Mouse (Mus musculus) kidney, adult 2 months (tissue): ENCODE data around the gene Ypel2. TPM values are rescaled to one million over a fixed set of nuclear protein-coding genes. Genes with fewer than 3 reads are reported as not detected.

ENCODE experiments used
- DNase-seq: peaks from one replicate; pipeline ENCODE4 v3.0.0; 2021
- H3K27ac ChIP-seq: fragments of 200-500 bp; 2 replicates; pipeline ENCODE4 v1.5.1; 2012; ENCODE audit warnings: low read depth, low read length, control low read depth, inconsistent platforms; ENCODE audit not compliant: insufficient read depth
- H3K27me3 ChIP-seq: fragments of 200-500 bp; replicated peaks from 2 replicates; pipeline ENCODE4 v1.6.1; 2012; ENCODE audit warnings: mild to moderate bottlenecking, moderate library complexity, low read length, inconsistent platforms; ENCODE audit not compliant: control insufficient read depth, insufficient read depth
- H3K36me3 ChIP-seq: fragments of 200-500 bp; 2 replicates; pipeline ENCODE4 v1.6.1; 2012; ENCODE audit warnings: mild to moderate bottlenecking, moderate library complexity, low read length, inconsistent platforms; ENCODE audit not compliant: control insufficient read depth, insufficient read depth
- H3K4me1 ChIP-seq: fragments of 200-500 bp; 2 replicates; pipeline ENCODE4 v1.6.1; 2011; ENCODE audit warnings: low read length; ENCODE audit not compliant: control insufficient read depth, insufficient read depth
- H3K4me3 ChIP-seq: fragments of 200-500 bp; 2 replicates; pipeline ENCODE4 v1.5.1; 2011; ENCODE audit warnings: mild to moderate bottlenecking, low read depth, low read length, control low read depth; ENCODE audit not compliant: insufficient read depth
- CTCF ChIP-seq: fragments of 200-500 bp; conservative IDR thresholded peaks from 2 replicates; pipeline ENCODE4 v1.5.1; 2011; ENCODE audit warnings: low read depth, mild to moderate bottlenecking, control low read depth, low read length, moderate library complexity, mixed read lengths; ENCODE audit not compliant: insufficient read depth, insufficient read length
- POLR2A ChIP-seq: fragments of 200-500 bp; IDR thresholded peaks from one replicate; pipeline ENCODE4 v1.6.1; 2011; ENCODE audit warnings: low read depth, low read length, control low read depth
- WGBS: fragments of 180-500 bp; shearing (Covaris S2); methylation state at CpG from one replicate; pipeline ENCODE4 v1.1.7; 2018; 5-methylcytosine and 5-hydroxymethylcytosine counted together
- polyA plus RNA-seq: library from polyadenylated mRNA; depleted of rRNA; stranded (reverse); fragments of >200 nt; gene quantifications from 2 replicates; pipeline ENCODE4 v1.2.3, GENCODE M21; 2012

Ypel2 gene
- polyA plus RNA-seq, 1 experiment, result 4.7 TPM

DNA sequence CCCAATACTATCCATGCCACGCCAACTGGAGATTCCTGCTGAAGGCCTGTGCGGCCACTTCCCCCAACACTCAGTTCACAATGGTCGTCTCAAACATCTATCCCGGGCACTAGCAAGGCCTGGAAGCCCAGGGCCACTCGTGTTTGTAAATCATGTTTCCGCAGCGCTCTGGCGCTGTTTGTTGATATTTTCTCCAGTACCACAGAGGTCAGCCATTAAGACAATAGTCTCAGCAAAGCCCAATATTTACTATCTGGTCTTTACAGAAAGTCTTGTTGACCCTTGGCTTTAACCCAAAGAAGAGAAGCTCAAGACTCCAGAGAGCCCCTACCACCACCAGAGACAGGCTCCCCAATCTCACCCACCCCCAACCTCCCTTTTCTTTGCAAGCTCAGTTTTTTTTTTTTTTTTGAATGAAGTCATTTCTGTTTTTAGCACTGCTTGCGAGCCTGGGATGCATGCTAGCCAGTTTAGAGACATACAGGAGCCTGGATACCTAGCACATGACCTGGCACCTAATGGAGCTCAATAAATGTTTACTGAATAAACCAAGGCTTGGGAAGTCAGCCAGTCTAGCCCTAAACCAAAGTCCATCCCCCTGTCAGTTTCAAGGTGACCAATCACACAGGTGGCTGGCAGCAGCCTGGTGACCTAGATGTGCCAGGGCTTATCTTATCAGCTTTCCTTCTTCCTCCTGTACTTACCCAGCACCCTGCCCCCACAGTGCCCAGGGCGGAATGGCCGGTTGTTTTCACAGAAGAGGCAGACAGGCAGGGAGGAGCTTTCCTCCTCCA, 31.8 kb downstream of the Ypel2 start:
- Histone ChIP-seq H3K36me3 (no peaks in the 10 kb centered on the region), H3K27ac (peak overlapping the region; percentile 79), H3K4me1 (peaks cover 48% of the 10 kb centered on the region), H3K27me3 (no peaks in the 10 kb centered on the region), H3K4me3 (no peak overlapping the region)
- 49% methylated on average over 11 of the region's 11 CpGs for WGBS
- TF ChIP-seq CTCF (no peak), POLR2A (no peak)
- peak; percentile 96 for DNase-seq

- 18% methylated on average over 2 of the region's 2 CpGs for WGBS
- no peak for TF ChIP-seq CTCF
- no peak for TF ChIP-seq POLR2A
- peak; percentile 84 for DNase-seq
- H3K36me3 ChIP-seq, result no peaks in the 10 kb centered on the region
- H3K27me3 ChIP-seq, result no peaks in the 10 kb centered on the region
- peaks cover 58% of the 10 kb centered on the region for H3K4me1 ChIP-seq
- peak overlapping the region; percentile 69 for H3K27ac ChIP-seq
- no peak overlapping the region for H3K4me3 ChIP-seq
These were observed 33.2 kb downstream of the Ypel2 start for GRCm38 (mm10) chr11:86960331-86960730.

- Histone ChIP-seq H3K4me1 (peaks cover 58% of the 10 kb centered on the region), H3K4me3 (no peak overlapping the region), H3K27ac (peak overlapping the region; percentile 37), H3K36me3 (no peaks in the 10 kb centered on the region), H3K27me3 (no peaks in the 10 kb centered on the region)
- WGBS, result 16% methylated on average over 12 of the region's 12 CpGs
- TF ChIP-seq POLR2A (no peak), CTCF (no peak)
- DNase-seq, result peak; percentile 95
These were observed 34.5 kb downstream of the Ypel2 start for GRCm38 (mm10) chr11:86958721-86959675.

DNA sequence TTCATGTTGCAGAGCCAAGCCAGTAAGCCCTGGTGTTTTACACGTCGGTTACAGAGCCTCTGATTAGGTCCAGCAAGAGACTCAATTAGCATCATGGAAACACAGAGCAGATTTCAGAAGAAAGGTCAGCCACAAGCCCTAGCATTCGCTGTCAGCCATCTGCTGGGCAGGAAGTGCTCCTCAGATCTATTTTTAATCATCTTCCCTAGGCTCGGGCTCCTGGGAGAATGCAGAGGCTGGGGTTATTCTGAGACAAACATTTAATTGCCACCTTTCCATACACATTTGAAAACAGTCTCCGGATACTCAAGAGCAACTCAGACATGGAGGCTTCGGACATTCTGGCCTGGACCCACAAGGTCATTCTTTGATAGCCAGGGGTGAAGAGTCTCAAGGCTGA, 35.3 kb downstream of the Ypel2 start:
- peak; percentile 65 for DNase-seq

DNA sequence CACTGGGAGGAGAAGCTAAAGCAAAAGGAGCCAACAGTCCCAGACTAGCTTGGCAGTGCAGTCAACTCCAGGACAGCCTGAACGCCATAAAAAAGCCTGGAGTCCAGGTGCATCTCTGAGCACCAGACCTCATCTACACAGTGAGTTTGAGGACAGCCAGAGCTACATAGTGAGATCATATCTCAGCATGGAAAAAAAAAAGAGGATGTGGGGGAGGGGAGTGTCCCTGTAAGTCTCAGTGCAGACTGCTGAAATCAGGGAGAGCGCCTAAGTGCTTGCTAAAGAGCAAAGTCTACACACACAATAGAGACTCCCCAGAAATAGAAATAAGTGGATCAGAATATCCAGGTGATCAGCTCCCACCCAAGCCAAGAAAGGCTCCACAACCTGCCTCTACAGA, 37.1 kb downstream of the Ypel2 start:
- H3K36me3 ChIP-seq, result no peaks in the 10 kb centered on the region
- TF ChIP-seq POLR2A (no peak), CTCF (no peak)
- H3K27me3 ChIP-seq, result no peaks in the 10 kb centered on the region
- no peak for DNase-seq
- no peak overlapping the region for H3K4me3 ChIP-seq
- WGBS, result 43% methylated on average over 2 of the region's 2 CpGs
- H3K4me1 ChIP-seq, result peaks cover 50% of the 10 kb centered on the region
- no peak overlapping the region for H3K27ac ChIP-seq

More for the DNA sequence above, 35.3 kb downstream of the Ypel2 start:
- peaks cover 58% of the 10 kb centered on the region for H3K4me1 ChIP-seq
- H3K36me3 ChIP-seq, result no peaks in the 10 kb centered on the region
- peak overlapping the region; percentile 37 for H3K27ac ChIP-seq
- no peaks in the 10 kb centered on the region for H3K27me3 ChIP-seq
- no peak for TF ChIP-seq CTCF
- TF ChIP-seq POLR2A, result no peak
- 16% methylated on average over 6 of the region's 6 CpGs for WGBS
- no peak overlapping the region for H3K4me3 ChIP-seq

GRCm38 (mm10) chr11:86954616-86955270, 38.8 kb downstream of the Ypel2 start:
- no peaks in the 10 kb centered on the region for H3K36me3 ChIP-seq
- peaks cover 34% of the 10 kb centered on the region for H3K4me1 ChIP-seq
- TF ChIP-seq CTCF, result no peak
- TF ChIP-seq POLR2A, result no peak
- peak; percentile 65 for DNase-seq
- no peak overlapping the region for H3K4me3 ChIP-seq
- H3K27ac ChIP-seq, result peak overlapping the region; percentile 10
- H3K27me3 ChIP-seq, result no peaks in the 10 kb centered on the region
- WGBS, result 38% methylated on average over 15 of the region's 15 CpGs

DNA sequence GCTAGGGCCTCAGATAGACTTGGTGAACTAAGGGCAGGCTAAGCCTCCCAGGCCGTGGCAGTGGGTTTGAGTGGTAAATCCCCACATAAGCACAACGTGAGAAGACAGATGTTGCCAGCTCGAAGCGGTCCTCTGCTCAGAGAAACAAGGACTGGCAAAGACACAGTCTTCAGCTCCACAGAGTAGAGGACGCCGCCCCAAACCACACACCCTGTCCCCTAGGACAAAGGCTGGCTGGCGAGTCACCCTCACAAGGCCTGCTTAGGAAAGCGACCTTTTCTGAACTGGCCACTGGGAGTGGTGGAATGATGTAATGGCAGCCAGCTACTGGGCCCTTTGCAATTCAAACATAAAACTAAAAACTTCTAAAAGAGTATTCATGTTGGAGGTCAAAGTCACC, 40.4 kb downstream of the Ypel2 start:
- DNase-seq, result peak; percentile 59
- TF ChIP-seq POLR2A, result no peak
- no peak for TF ChIP-seq CTCF
- Histone ChIP-seq H3K27me3 (no peaks in the 10 kb centered on the region), H3K36me3 (no peaks in the 10 kb centered on the region), H3K4me3 (no peak overlapping the region), H3K27ac (no peak overlapping the region), H3K4me1 (peaks cover 22% of the 10 kb centered on the region)
- WGBS, result 71% methylated on average over 8 of the region's 8 CpGs
